Mouse (Mus musculus): ENCODE measurements at regions not wholly inside any gene's neighbourhood (a gene's known extent, or its start where the extent isn't known, plus 50 kb on each side); places are given as distances from the start of the nearest gene placed in this dataset.

- no peak for ATAC-seq (replicated peaks; ENCODE audit: extremely low read depth, insufficient read depth, low FRiP score)
- no peak overlapping the region for H3K27ac ChIP-seq (ENCODE audit: low read length)
- 67% methylated on average over 7 of the region's 7 CpGs for WGBS
These were observed 190.7 kb upstream of the Mctp2 start for GRCm38 (mm10) chr7:72496933-72497631.

GRCm38 (mm10) chr7:72498562-72499230, 192.3 kb upstream of the Mctp2 start:
- no peak overlapping the region for H3K4me3 ChIP-seq (ENCODE audit: low read length)
- H3K27me3 ChIP-seq (ENCODE audit: control insufficient read depth, insufficient read depth, low read length): no peaks in the 10 kb centered on the region
- H3K4me1 ChIP-seq (ENCODE audit: control insufficient read depth, insufficient read depth, low read length): no peaks in the 10 kb centered on the region
- H3K9ac ChIP-seq (ENCODE audit: low read length): no peak overlapping the region
- no peak overlapping the region for H3K27ac ChIP-seq (ENCODE audit: low read length)
- H3K9me3 ChIP-seq (replicated peaks; ENCODE audit: control insufficient read depth, low read length): no peaks in the 10 kb centered on the region
- ATAC-seq (replicated peaks; ENCODE audit: extremely low read depth, insufficient read depth, low FRiP score): no peak
- 49% methylated on average over 4 of the region's 4 CpGs for WGBS
- no peaks in the 10 kb centered on the region for H3K36me3 ChIP-seq (ENCODE audit: control insufficient read depth, insufficient read depth)
- no peak overlapping the region for H3K4me2 ChIP-seq (ENCODE audit: low read depth, low read length)

More at GRCm38 (mm10) chr7:72496933-72497631, 190.7 kb upstream of the Mctp2 start:
- H3K4me2 ChIP-seq (ENCODE audit: low read depth, low read length): no peak overlapping the region
- H3K4me3 ChIP-seq (ENCODE audit: low read length): no peak overlapping the region
- no peak overlapping the region for H3K9ac ChIP-seq (ENCODE audit: low read length)
- no peaks in the 10 kb centered on the region for H3K4me1 ChIP-seq (ENCODE audit: control insufficient read depth, insufficient read depth, low read length)
- no peaks in the 10 kb centered on the region for H3K36me3 ChIP-seq (ENCODE audit: control insufficient read depth, insufficient read depth)
- no peaks in the 10 kb centered on the region for H3K9me3 ChIP-seq (replicated peaks; ENCODE audit: control insufficient read depth, low read length)
- H3K27me3 ChIP-seq (ENCODE audit: control insufficient read depth, insufficient read depth, low read length): no peaks in the 10 kb centered on the region

GRCm38 (mm10) chr7:72499788-72500187, 193.4 kb upstream of the Mctp2 start:
- ATAC-seq (replicated peaks; ENCODE audit: extremely low read depth, insufficient read depth, low FRiP score): no peak
- no peaks in the 10 kb centered on the region for H3K4me1 ChIP-seq (ENCODE audit: control insufficient read depth, insufficient read depth, low read length)
- 77% methylated on average over 5 of the region's 5 CpGs for WGBS
- no peaks in the 10 kb centered on the region for H3K36me3 ChIP-seq (ENCODE audit: control insufficient read depth, insufficient read depth)
- H3K27me3 ChIP-seq (ENCODE audit: control insufficient read depth, insufficient read depth, low read length): no peaks in the 10 kb centered on the region
- no peaks in the 10 kb centered on the region for H3K9me3 ChIP-seq (replicated peaks; ENCODE audit: control insufficient read depth, low read length)
- no peak overlapping the region for H3K4me2 ChIP-seq (ENCODE audit: low read depth, low read length)
- H3K9ac ChIP-seq (ENCODE audit: low read length): no peak overlapping the region
- H3K27ac ChIP-seq (ENCODE audit: low read length): no peak overlapping the region
- H3K4me3 ChIP-seq (ENCODE audit: low read length): no peak overlapping the region

- Histone ChIP-seq H3K4me3 (ENCODE audit: low read length) (no peak overlapping the region), H3K9ac (ENCODE audit: low read length) (no peak overlapping the region), H3K36me3 (ENCODE audit: control insufficient read depth, insufficient read depth) (no peaks in the 10 kb centered on the region), H3K4me2 (ENCODE audit: low read depth, low read length) (no peak overlapping the region), H3K27me3 (ENCODE audit: control insufficient read depth, insufficient read depth, low read length) (no peaks in the 10 kb centered on the region), H3K27ac (ENCODE audit: low read length) (no peak overlapping the region), H3K9me3 (replicated peaks; ENCODE audit: control insufficient read depth, low read length) (no peaks in the 10 kb centered on the region), H3K4me1 (ENCODE audit: control insufficient read depth, insufficient read depth, low read length) (no peaks in the 10 kb centered on the region)
- ATAC-seq (replicated peaks; ENCODE audit: extremely low read depth, insufficient read depth, low FRiP score): no peak
- 78% methylated on average over 3 of the region's 3 CpGs for WGBS
These were observed 193.8 kb upstream of the Mctp2 start for GRCm38 (mm10) chr7:72500190-72500589.

- Histone ChIP-seq H3K27me3 (ENCODE audit: control insufficient read depth, insufficient read depth, low read length) (no peaks in the 10 kb centered on the region), H3K9me3 (replicated peaks; ENCODE audit: control insufficient read depth, low read length) (no peaks in the 10 kb centered on the region), H3K27ac (ENCODE audit: low read length) (no peak overlapping the region), H3K36me3 (ENCODE audit: control insufficient read depth, insufficient read depth) (no peaks in the 10 kb centered on the region), H3K4me2 (ENCODE audit: low read depth, low read length) (no peak overlapping the region), H3K9ac (ENCODE audit: low read length) (no peak overlapping the region), H3K4me1 (ENCODE audit: control insufficient read depth, insufficient read depth, low read length) (no peaks in the 10 kb centered on the region), H3K4me3 (ENCODE audit: low read length) (no peak overlapping the region)
- ATAC-seq (replicated peaks; ENCODE audit: extremely low read depth, insufficient read depth, low FRiP score): no peak
- WGBS: 74% methylated on average over 6 of the region's 6 CpGs
These were observed 194.6 kb upstream of the Mctp2 start for GRCm38 (mm10) chr7:72500996-72501395.

GRCm38 (mm10) chr7:72501431-72501830, 195.0 kb upstream of the Mctp2 start:
- no peaks in the 10 kb centered on the region for H3K36me3 ChIP-seq (ENCODE audit: control insufficient read depth, insufficient read depth)
- H3K4me2 ChIP-seq (ENCODE audit: low read depth, low read length): no peak overlapping the region
- H3K4me1 ChIP-seq (ENCODE audit: control insufficient read depth, insufficient read depth, low read length): no peaks in the 10 kb centered on the region
- no peak overlapping the region for H3K4me3 ChIP-seq (ENCODE audit: low read length)
- WGBS: 75% methylated on average over 3 of the region's 3 CpGs
- no peaks in the 10 kb centered on the region for H3K27me3 ChIP-seq (ENCODE audit: control insufficient read depth, insufficient read depth, low read length)
- no peaks in the 10 kb centered on the region for H3K9me3 ChIP-seq (replicated peaks; ENCODE audit: control insufficient read depth, low read length)
- H3K27ac ChIP-seq (ENCODE audit: low read length): no peak overlapping the region
- H3K9ac ChIP-seq (ENCODE audit: low read length): no peak overlapping the region
- no peak for ATAC-seq (replicated peaks; ENCODE audit: extremely low read depth, insufficient read depth, low FRiP score)

GRCm38 (mm10) chr7:72503756-72504155, 197.3 kb upstream of the Mctp2 start:
- H3K9me3 ChIP-seq (replicated peaks; ENCODE audit: control insufficient read depth, low read length): no peaks in the 10 kb centered on the region
- H3K36me3 ChIP-seq (ENCODE audit: control insufficient read depth, insufficient read depth): no peaks in the 10 kb centered on the region
- ATAC-seq (replicated peaks; ENCODE audit: extremely low read depth, insufficient read depth, low FRiP score): no peak
- H3K4me1 ChIP-seq (ENCODE audit: control insufficient read depth, insufficient read depth, low read length): no peaks in the 10 kb centered on the region
- no peak overlapping the region for H3K4me3 ChIP-seq (ENCODE audit: low read length)
- no peaks in the 10 kb centered on the region for H3K27me3 ChIP-seq (ENCODE audit: control insufficient read depth, insufficient read depth, low read length)
- H3K9ac ChIP-seq (ENCODE audit: low read length): no peak overlapping the region
- H3K4me2 ChIP-seq (ENCODE audit: low read depth, low read length): no peak overlapping the region
- no peak overlapping the region for H3K27ac ChIP-seq (ENCODE audit: low read length)

GRCm38 (mm10) chr7:72504268-72504667, 197.9 kb upstream of the Mctp2 start:
- H3K4me1 ChIP-seq (ENCODE audit: control insufficient read depth, insufficient read depth, low read length): no peaks in the 10 kb centered on the region
- H3K27me3 ChIP-seq (ENCODE audit: control insufficient read depth, insufficient read depth, low read length): no peaks in the 10 kb centered on the region
- no peaks in the 10 kb centered on the region for H3K9me3 ChIP-seq (replicated peaks; ENCODE audit: control insufficient read depth, low read length)
- no peak overlapping the region for H3K27ac ChIP-seq (ENCODE audit: low read length)
- no peak overlapping the region for H3K9ac ChIP-seq (ENCODE audit: low read length)
- no peak for ATAC-seq (replicated peaks; ENCODE audit: extremely low read depth, insufficient read depth, low FRiP score)
- H3K4me3 ChIP-seq (ENCODE audit: low read length): no peak overlapping the region
- H3K36me3 ChIP-seq (ENCODE audit: control insufficient read depth, insufficient read depth): no peaks in the 10 kb centered on the region
- WGBS: 77% methylated on average over 4 of the region's 4 CpGs
- H3K4me2 ChIP-seq (ENCODE audit: low read depth, low read length): no peak overlapping the region

- H3K36me3 ChIP-seq (ENCODE audit: control insufficient read depth, insufficient read depth): no peaks in the 10 kb centered on the region
- no peak overlapping the region for H3K9ac ChIP-seq (ENCODE audit: low read length)
- ATAC-seq (replicated peaks; ENCODE audit: extremely low read depth, insufficient read depth, low FRiP score): no peak
- H3K27ac ChIP-seq (ENCODE audit: low read length): no peak overlapping the region
- H3K4me2 ChIP-seq (ENCODE audit: low read depth, low read length): no peak overlapping the region
- no peak overlapping the region for H3K4me3 ChIP-seq (ENCODE audit: low read length)
- WGBS: 74% methylated on average over 8 of the region's 8 CpGs
- no peaks in the 10 kb centered on the region for H3K9me3 ChIP-seq (replicated peaks; ENCODE audit: control insufficient read depth, low read length)
- H3K27me3 ChIP-seq (ENCODE audit: control insufficient read depth, insufficient read depth, low read length): no peaks in the 10 kb centered on the region
- H3K4me1 ChIP-seq (ENCODE audit: control insufficient read depth, insufficient read depth, low read length): no peaks in the 10 kb centered on the region
These were observed 199.5 kb upstream of the Mctp2 start for GRCm38 (mm10) chr7:72505732-72506460.
